Mouse (Mus musculus): ENCODE measurements at regions not wholly inside any gene's neighbourhood (a gene's known extent, or its start where the extent isn't known, plus 50 kb on each side); places are given as distances from the start of the nearest gene placed in this dataset.
A peak's percentile ranks its signal among the peaks of the same experiment; 100 is the strongest.

DNA sequence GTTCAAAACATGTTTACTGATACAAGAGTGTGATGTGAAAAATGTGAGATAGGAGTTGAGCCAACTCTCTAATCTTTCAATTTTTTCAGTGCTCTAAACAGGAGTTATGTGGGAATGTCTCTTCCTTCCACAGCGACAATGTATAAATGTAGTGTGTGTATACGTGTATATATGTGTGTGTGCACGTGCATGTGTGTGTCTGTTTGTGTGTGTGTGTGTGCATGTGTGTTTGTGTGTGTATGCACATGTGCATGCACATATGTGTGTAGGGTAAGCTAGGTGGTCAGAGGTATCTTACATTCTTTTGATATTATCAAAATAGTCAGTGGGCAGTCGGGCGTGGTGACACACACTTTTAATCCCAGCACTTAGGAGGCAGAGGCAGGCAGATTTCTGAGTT, 511.2 kb upstream of the Zic4 start:
- ATAC-seq (no peak), DNase-seq (ENCODE audit: low spot score) (no peak)
- Histone ChIP-seq H3K36me3 (ENCODE audit: control insufficient read depth, insufficient read depth, low read length) (no peaks in the 10 kb centered on the region), H3K9ac (ENCODE audit: low read length) (no peak overlapping the region), H3K4me1 (ENCODE audit: control insufficient read depth, insufficient read depth, low read length) (no peaks in the 10 kb centered on the region), H3K4me3 (ENCODE audit: low read depth, low read length) (no peak overlapping the region), H3K27me3 (replicated peaks; ENCODE audit: control insufficient read depth, insufficient read depth, low read length) (no peaks in the 10 kb centered on the region), H3K9me3 (replicated peaks; ENCODE audit: control insufficient read depth, low read length) (no peaks in the 10 kb centered on the region), H3K27ac (ENCODE audit: low read depth, low read length) (no peak overlapping the region), H3K4me2 (ENCODE audit: low read length) (no peak overlapping the region)
- WGBS: 84% methylated on average over 5 of the region's 5 CpGs

GRCm38 (mm10) chr9:90871636-90872035, 490.6 kb upstream of the Zic4 start:
- Histone ChIP-seq H3K4me1 (ENCODE audit: control insufficient read depth, insufficient read depth, low read length) (no peaks in the 10 kb centered on the region), H3K27ac (ENCODE audit: low read depth, low read length) (no peak overlapping the region), H3K36me3 (ENCODE audit: control insufficient read depth, insufficient read depth, low read length) (no peaks in the 10 kb centered on the region), H3K4me2 (ENCODE audit: low read length) (no peak overlapping the region), H3K4me3 (ENCODE audit: low read depth, low read length) (no peak overlapping the region), H3K9ac (ENCODE audit: low read length) (no peak overlapping the region), H3K9me3 (replicated peaks; ENCODE audit: control insufficient read depth, low read length) (no peaks in the 10 kb centered on the region), H3K27me3 (replicated peaks; ENCODE audit: control insufficient read depth, insufficient read depth, low read length) (no peaks in the 10 kb centered on the region)
- DNase-seq (ENCODE audit: low spot score): peak; percentile 6
- 47% methylated on average over 5 of the region's 5 CpGs for WGBS
- ATAC-seq: no peak

GRCm38 (mm10) chr9:90884467-90884866, 477.7 kb upstream of the Zic4 start:
- no peak for ATAC-seq
- Histone ChIP-seq H3K4me3 (ENCODE audit: low read depth, low read length) (no peak overlapping the region), H3K9me3 (replicated peaks; ENCODE audit: control insufficient read depth, low read length) (no peaks in the 10 kb centered on the region), H3K27ac (ENCODE audit: low read depth, low read length) (no peak overlapping the region), H3K36me3 (ENCODE audit: control insufficient read depth, insufficient read depth, low read length) (no peaks in the 10 kb centered on the region), H3K27me3 (replicated peaks; ENCODE audit: control insufficient read depth, insufficient read depth, low read length) (no peaks in the 10 kb centered on the region), H3K9ac (ENCODE audit: low read length) (no peak overlapping the region), H3K4me2 (ENCODE audit: low read length) (no peak overlapping the region), H3K4me1 (ENCODE audit: control insufficient read depth, insufficient read depth, low read length) (no peaks in the 10 kb centered on the region)
- 97% methylated on average over 1 of the region's 1 CpGs for WGBS
- DNase-seq (ENCODE audit: low spot score): no peak

- 98% methylated on average over 3 of the region's 3 CpGs for WGBS
Measured at GRCm38 (mm10) chr9:90887405-90887804, 474.8 kb upstream of the Zic4 start.

DNA sequence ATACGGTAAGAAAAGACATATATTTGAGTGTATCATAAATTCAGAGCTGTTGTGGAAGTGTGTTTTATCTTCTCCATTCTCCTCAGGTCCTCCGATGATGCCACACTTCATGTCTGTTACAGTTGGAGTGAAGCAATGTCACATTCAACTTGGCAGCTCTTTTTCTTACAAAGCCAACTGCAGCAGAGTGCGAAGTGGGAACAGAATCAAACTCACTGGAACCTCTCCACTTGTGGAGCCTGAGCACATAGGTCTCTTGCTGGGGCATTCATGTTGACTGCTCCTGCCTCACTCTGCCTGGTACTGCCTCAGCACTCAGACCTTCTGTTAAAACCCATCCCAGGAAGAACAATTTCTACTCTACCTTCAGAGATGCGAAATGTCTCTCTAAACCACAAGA, 471.4 kb upstream of the Zic4 start:
- WGBS: 95% methylated on average over 4 of the region's 4 CpGs
- DNase-seq (ENCODE audit: low spot score) (no peak), ATAC-seq (no peak)

More at GRCm38 (mm10) chr9:90887405-90887804, 474.8 kb upstream of the Zic4 start:
- DNase-seq (ENCODE audit: low spot score) (no peak), ATAC-seq (no peak)
- no peaks in the 10 kb centered on the region for H3K9me3 ChIP-seq (replicated peaks; ENCODE audit: control insufficient read depth, low read length)
- H3K27me3 ChIP-seq (replicated peaks; ENCODE audit: control insufficient read depth, insufficient read depth, low read length): no peaks in the 10 kb centered on the region
- no peaks in the 10 kb centered on the region for H3K4me1 ChIP-seq (ENCODE audit: control insufficient read depth, insufficient read depth, low read length)
- no peak overlapping the region for H3K9ac ChIP-seq (ENCODE audit: low read length)
- no peak overlapping the region for H3K4me3 ChIP-seq (ENCODE audit: low read depth, low read length)
- H3K4me2 ChIP-seq (ENCODE audit: low read length): no peak overlapping the region
- H3K36me3 ChIP-seq (ENCODE audit: control insufficient read depth, insufficient read depth, low read length): no peaks in the 10 kb centered on the region
- no peak overlapping the region for H3K27ac ChIP-seq (ENCODE audit: low read depth, low read length)

GRCm38 (mm10) chr9:90892816-90893215, 469.4 kb upstream of the Zic4 start:
- ATAC-seq (no peak), DNase-seq (ENCODE audit: low spot score) (no peak)

More for the DNA sequence above, 471.4 kb upstream of the Zic4 start:
- H3K9ac ChIP-seq (ENCODE audit: low read length): no peak overlapping the region
- no peaks in the 10 kb centered on the region for H3K36me3 ChIP-seq (ENCODE audit: control insufficient read depth, insufficient read depth, low read length)
- H3K27ac ChIP-seq (ENCODE audit: low read depth, low read length): no peak overlapping the region
- no peaks in the 10 kb centered on the region for H3K27me3 ChIP-seq (replicated peaks; ENCODE audit: control insufficient read depth, insufficient read depth, low read length)
- no peaks in the 10 kb centered on the region for H3K4me1 ChIP-seq (ENCODE audit: control insufficient read depth, insufficient read depth, low read length)
- H3K4me3 ChIP-seq (ENCODE audit: low read depth, low read length): no peak overlapping the region
- H3K9me3 ChIP-seq (replicated peaks; ENCODE audit: control insufficient read depth, low read length): no peaks in the 10 kb centered on the region
- no peak overlapping the region for H3K4me2 ChIP-seq (ENCODE audit: low read length)

DNA sequence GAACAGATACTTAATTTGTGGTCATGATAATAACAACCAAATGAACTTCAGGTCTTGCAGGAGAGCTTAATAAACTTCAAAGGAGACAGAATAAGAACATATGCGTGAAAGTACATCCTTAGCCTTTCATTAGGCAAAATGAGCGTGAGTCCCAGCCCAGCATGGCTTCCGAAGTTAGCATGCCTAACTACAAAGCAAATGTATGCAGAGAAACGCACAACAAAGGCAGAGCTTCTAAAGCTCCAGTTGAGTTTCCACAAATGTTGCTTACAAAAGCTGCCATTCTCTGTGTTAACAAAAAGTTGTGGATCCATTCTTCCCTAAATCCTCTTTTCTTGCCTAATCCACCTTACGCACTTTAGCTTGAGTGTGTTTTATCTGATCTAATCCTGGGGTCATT, 458.7 kb upstream of the Zic4 start:
- no peak for ATAC-seq
- DNase-seq (ENCODE audit: low spot score): peak; percentile 27

More at GRCm38 (mm10) chr9:90892816-90893215, 469.4 kb upstream of the Zic4 start:
- whole genome bisulfite sequencing: 67% methylated on average over 1 of the region's 1 CpGs
- Histone ChIP-seq H3K9me3 (replicated peaks; ENCODE audit: control insufficient read depth, low read length) (no peaks in the 10 kb centered on the region), H3K4me2 (ENCODE audit: low read length) (no peak overlapping the region), H3K9ac (ENCODE audit: low read length) (no peak overlapping the region), H3K36me3 (ENCODE audit: control insufficient read depth, insufficient read depth, low read length) (no peaks in the 10 kb centered on the region), H3K4me3 (ENCODE audit: low read depth, low read length) (no peak overlapping the region), H3K27me3 (replicated peaks; ENCODE audit: control insufficient read depth, insufficient read depth, low read length) (no peaks in the 10 kb centered on the region), H3K27ac (ENCODE audit: low read depth, low read length) (no peak overlapping the region), H3K4me1 (ENCODE audit: control insufficient read depth, insufficient read depth, low read length) (no peaks in the 10 kb centered on the region)

DNA sequence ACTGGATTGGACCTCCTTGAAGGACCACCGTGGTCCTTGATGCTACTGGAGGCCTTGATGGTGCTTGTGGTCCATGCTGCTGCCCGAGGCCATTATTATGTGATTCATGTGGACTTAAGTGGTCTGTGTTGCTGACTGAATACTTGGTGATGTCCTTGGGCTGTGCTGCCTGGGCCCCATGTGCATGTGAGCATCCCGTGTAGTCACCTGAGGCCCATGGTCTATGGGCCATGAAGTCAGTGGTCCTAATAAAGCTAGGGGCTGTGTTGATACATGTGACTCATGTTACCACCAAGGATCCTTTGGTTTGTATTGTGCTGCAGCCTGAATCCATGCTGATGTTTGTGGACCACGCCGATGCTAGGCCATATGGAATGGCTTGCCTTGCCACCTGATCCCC, 456.1 kb upstream of the Zic4 start:
- Histone ChIP-seq H3K27ac (ENCODE audit: low read depth, low read length) (no peak overlapping the region), H3K4me1 (ENCODE audit: control insufficient read depth, insufficient read depth, low read length) (peaks cover 3% of the 10 kb centered on the region; the same call in 1 of the 2 replicates), H3K9me3 (replicated peaks; ENCODE audit: control insufficient read depth, low read length) (no peaks in the 10 kb centered on the region), H3K27me3 (replicated peaks; ENCODE audit: control insufficient read depth, insufficient read depth, low read length) (no peaks in the 10 kb centered on the region), H3K4me2 (ENCODE audit: low read length) (no peak overlapping the region), H3K4me3 (ENCODE audit: low read depth, low read length) (no peak overlapping the region), H3K36me3 (ENCODE audit: control insufficient read depth, insufficient read depth, low read length) (no peaks in the 10 kb centered on the region), H3K9ac (ENCODE audit: low read length) (no peak overlapping the region)
- WGBS: 97% methylated on average over 5 of the region's 5 CpGs
- DNase-seq (ENCODE audit: low spot score) (no peak), ATAC-seq (no peak)

More for the DNA sequence above, 458.7 kb upstream of the Zic4 start:
- Histone ChIP-seq H3K9ac (ENCODE audit: low read length) (no peak overlapping the region), H3K36me3 (ENCODE audit: control insufficient read depth, insufficient read depth, low read length) (no peaks in the 10 kb centered on the region), H3K27me3 (replicated peaks; ENCODE audit: control insufficient read depth, insufficient read depth, low read length) (no peaks in the 10 kb centered on the region), H3K9me3 (replicated peaks; ENCODE audit: control insufficient read depth, low read length) (no peaks in the 10 kb centered on the region), H3K4me1 (ENCODE audit: control insufficient read depth, insufficient read depth, low read length) (peaks cover 3% of the 10 kb centered on the region; the same call in 1 of the 2 replicates), H3K27ac (ENCODE audit: low read depth, low read length) (no peak overlapping the region), H3K4me3 (ENCODE audit: low read depth, low read length) (no peak overlapping the region), H3K4me2 (ENCODE audit: low read length) (no peak overlapping the region)
- WGBS: 2% methylated on average over 5 of the region's 5 CpGs

- no peak overlapping the region for H3K4me3 ChIP-seq (ENCODE audit: low read depth, low read length)
- no peak overlapping the region for H3K27ac ChIP-seq (ENCODE audit: low read depth, low read length)
- H3K9me3 ChIP-seq (replicated peaks; ENCODE audit: control insufficient read depth, low read length): no peaks in the 10 kb centered on the region
- H3K4me2 ChIP-seq (ENCODE audit: low read length): no peak overlapping the region
- WGBS: 96% methylated on average over 7 of the region's 7 CpGs
- H3K27me3 ChIP-seq (replicated peaks; ENCODE audit: control insufficient read depth, insufficient read depth, low read length): no peaks in the 10 kb centered on the region
- H3K36me3 ChIP-seq (ENCODE audit: control insufficient read depth, insufficient read depth, low read length): no peaks in the 10 kb centered on the region
- DNase-seq (ENCODE audit: low spot score): no peak
- ATAC-seq: no peak
- peaks cover 3% of the 10 kb centered on the region; the same call in 1 of the 2 replicates for H3K4me1 ChIP-seq (ENCODE audit: control insufficient read depth, insufficient read depth, low read length)
- no peak overlapping the region for H3K9ac ChIP-seq (ENCODE audit: low read length)
Measured at GRCm38 (mm10) chr9:90906684-90907083, 455.5 kb upstream of the Zic4 start.

Data from forebrain, embryonic 14.5 days (tissue).